9 mouse cellular contexts compared by ENCODE assay signal in the genomic region with DNA sequence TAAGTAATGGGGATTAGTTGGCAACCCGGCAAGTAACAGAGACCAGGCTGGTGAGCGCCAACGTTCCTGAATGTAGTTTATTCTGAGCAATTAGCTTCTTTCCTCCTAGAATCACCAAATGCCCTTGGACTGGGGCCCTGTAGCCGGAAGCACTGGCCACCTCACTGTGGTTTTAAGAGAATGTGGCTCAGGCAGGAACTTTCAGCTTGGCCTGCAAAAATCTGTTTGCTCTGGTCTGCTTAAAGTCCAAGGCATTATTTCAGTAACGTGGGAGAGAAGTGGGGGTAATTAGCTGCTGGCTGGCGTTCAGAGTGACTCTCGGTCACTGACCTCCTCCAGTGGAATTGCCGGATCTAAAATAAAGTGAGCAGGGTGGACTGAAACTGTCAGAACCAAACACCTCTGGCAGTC. TPM values are rescaled to one million over a fixed set of nuclear protein-coding genes. Genes with fewer than 3 reads are reported as not detected.
A peak's percentile ranks its signal among the peaks of the same experiment; 100 is the strongest.
DNase-seq lines count a peak whose midpoint lies in the region; ATAC-seq and TF ChIP-seq lines count a peak whose summit lies in the region.
"Had no signal": no experiment of that assay in that cellular context is flagged by ENCODE, and none has a peak within 500 bp of the region (broad histone marks: within the 10 kb centered on the region; RNA-seq: fewer than 3 reads in every experiment).

No protein-coding gene starts in this region.

- DNase-seq in lung, embryonic 14.5 days: no peak
- no peak for DNase-seq in lung, postnatal 25 days (ENCODE audit: low spot score)
- peak; percentile 54 for DNase-seq in adrenal gland, postnatal 25 days
- peak; percentile 41 to 73 for DNase-seq in layer of hippocampus, postnatal 14 days (ENCODE audit: low spot score in 2 of 2)
- no peak for DNase-seq in thymus, postnatal 0 days (ENCODE audit: low spot score)
- DNase-seq in urinary bladder, adult 18-20 months (ENCODE audit: low spot score in 2 of 2): no peak

- 16% methylated on average over 8 of the region's 8 CpGs for whole genome bisulfite sequencing in lung, embryonic 14.5 days
- 40% methylated on average over 8 of the region's 8 CpGs for WGBS in hindbrain, embryonic 12.5 days
- 30% methylated on average over 8 of the region's 8 CpGs for WGBS in midbrain, embryonic 15.5 days

- H3K4me1 ChIP-seq in lung, embryonic 14.5 days (ENCODE audit: insufficient read depth): no peaks in the 10 kb centered on the region
- peaks cover 13% of the 10 kb centered on the region for H3K4me1 ChIP-seq in hindbrain, embryonic 12.5 days
- peaks cover 19% of the 10 kb centered on the region for H3K4me1 ChIP-seq in midbrain, embryonic 15.5 days

- ATAC-seq in lung, embryonic 14.5 days (ENCODE audit: insufficient read depth): no peak
- ATAC-seq in hindbrain, embryonic 12.5 days (ENCODE audit: low FRiP score): no peak
- ATAC-seq in midbrain, embryonic 15.5 days (replicated peaks): no peak

- peak overlapping the region; percentile 87 for H3K4me2 ChIP-seq in lung, embryonic 14.5 days
- H3K4me2 ChIP-seq in hindbrain, embryonic 12.5 days (replicated peaks): peak overlapping the region; percentile 94
- H3K4me2 ChIP-seq in midbrain, embryonic 15.5 days: peak overlapping the region; percentile 91

- H3K4me3 ChIP-seq in lung, embryonic 14.5 days (ENCODE audit: low read depth, low read length): peak overlapping the region; percentile 84
- peak overlapping the region; percentile 84 for H3K4me3 ChIP-seq in hindbrain, embryonic 12.5 days
- peak overlapping the region; percentile 80 for H3K4me3 ChIP-seq in midbrain, embryonic 15.5 days

- H3K9ac ChIP-seq in lung, embryonic 14.5 days: peak overlapping the region; percentile 87
- peak overlapping the region; percentile 84 for H3K9ac ChIP-seq in hindbrain, embryonic 12.5 days
- H3K9ac ChIP-seq in midbrain, embryonic 15.5 days: peak overlapping the region; percentile 74

- TF ChIP-seq CTCF in lung, embryonic 14.5 days (IDR thresholded peaks at IDR 0.05; ENCODE audit: low read depth): no peak

- no peaks in the 10 kb centered on the region for H3K27me3 ChIP-seq in lung, embryonic 14.5 days (ENCODE audit: insufficient read depth, low read length)
- H3K27me3 ChIP-seq in hindbrain, embryonic 12.5 days: no peaks in the 10 kb centered on the region
- H3K27me3 ChIP-seq in midbrain, embryonic 15.5 days (replicated peaks): no peaks in the 10 kb centered on the region

- H3K27ac ChIP-seq in lung, embryonic 14.5 days (ENCODE audit: low read depth): peak overlapping the region; percentile 86; the same call in 1 of the 2 replicates
- 0 out of 2 replicates have a peak overlapping the region, but pooled peaks have one; percentile 23 for H3K27ac ChIP-seq in hindbrain, embryonic 12.5 days
- peak overlapping the region; percentile 64; the same call in 1 of the 2 replicates for H3K27ac ChIP-seq in midbrain, embryonic 15.5 days

- H3K36me3 ChIP-seq in lung, embryonic 14.5 days (ENCODE audit: insufficient read depth): peaks cover 41% of the 10 kb centered on the region
- H3K36me3 ChIP-seq in hindbrain, embryonic 12.5 days: peaks cover 41% of the 10 kb centered on the region
- H3K36me3 ChIP-seq in midbrain, embryonic 15.5 days (replicated peaks): peaks cover 29% of the 10 kb centered on the region

- H3K9me3 ChIP-seq in lung, embryonic 14.5 days (ENCODE audit: low read depth, low read length): no peaks in the 10 kb centered on the region
- H3K9me3 ChIP-seq in hindbrain, embryonic 12.5 days (replicated peaks): no peaks in the 10 kb centered on the region
- no peaks in the 10 kb centered on the region for H3K9me3 ChIP-seq in midbrain, embryonic 15.5 days

RNA-seq across cellular contexts. Expression of a gene that starts 1.1 kb away (rescaled TPM):
- polyA plus RNA-seq in lung, embryonic 14.5 days (2014; fragmentation: Nextera tagmentation; extraction: Ambion mirVana): 68.9 and 71.6 TPM in 2 replicates
- total RNA-seq in adrenal gland, postnatal 25 days (2021): 84.9 and 101 TPM in 2 replicates
- 60.5 and 65.0 TPM in 2 replicates for polyA plus RNA-seq in hindbrain, embryonic 12.5 days (2016; fragmentation: Nextera tagmentation; extraction: Ambion mirVana)
- 10 to 100 TPM; 20.3 to 23.5 TPM for total RNA-seq in layer of hippocampus, postnatal 14 days (2021)
- 59.0 and 59.8 TPM in 2 replicates for polyA plus RNA-seq in midbrain, embryonic 15.5 days (2015; fragmentation: Nextera tagmentation; extraction: Ambion mirVana)
- polyA plus RNA-seq in thymus, postnatal 0 days (2015; fragmentation: Nextera tagmentation; extraction: Ambion mirVana): 55.4 and 60.1 TPM in 2 replicates

RNA-seq across cellular contexts. Expression of a gene that starts 59.8 kb away (rescaled TPM):
- 0.14 and 0.16 TPM in 2 replicates for polyA plus RNA-seq in lung, embryonic 14.5 days (2014; fragmentation: Nextera tagmentation; extraction: Ambion mirVana)
- total RNA-seq in adrenal gland, postnatal 25 days (2021): not detected in 2 replicates
- not detected in 2 replicates for polyA plus RNA-seq in hindbrain, embryonic 12.5 days (2016; fragmentation: Nextera tagmentation; extraction: Ambion mirVana)
- total RNA-seq in layer of hippocampus, postnatal 14 days (2021): not detected
- not detected in 2 replicates for polyA plus RNA-seq in midbrain, embryonic 15.5 days (2015; fragmentation: Nextera tagmentation; extraction: Ambion mirVana)
- not detected in 2 replicates for polyA plus RNA-seq in thymus, postnatal 0 days (2015; fragmentation: Nextera tagmentation; extraction: Ambion mirVana)
- polyA plus RNA-seq: testis, adult 2 months had no signal

Comparison
In these comparisons a context has a peak if more than half of its experiments do, and no peak if none do; other contexts are left out.
1. DNase-seq: peak in adrenal gland, postnatal 25 days (single experiment) and layer of hippocampus, postnatal 14 days (2 of 2); none in lung, embryonic 14.5 days (single experiment), lung, postnatal 25 days (single experiment), thymus, postnatal 0 days (single experiment) and urinary bladder, adult 18-20 months (0 of 2).
2. H3K27ac ChIP-seq: peak in every context shown above with its lines; median percentile 86 in lung, embryonic 14.5 days; 64 in midbrain, embryonic 15.5 days; 23 in hindbrain, embryonic 12.5 days.
3. Peak in every context shown above with its lines, with median percentiles within 50 percentile points of each other: H3K4me2 ChIP-seq, H3K4me3 ChIP-seq and H3K9ac ChIP-seq.